Mouse (Mus musculus): ENCODE data around the gene Trpm7. TPM values are rescaled to one million over a fixed set of nuclear protein-coding genes. Genes with fewer than 3 reads are reported as not detected.

Trpm7 gene
- 50.0 TPM for polyA plus RNA-seq (2014; fragmentation: Illumina TruSeq; extraction: RNeasy Lipid Tissue Mini Kit (QIAGEN cat#74804); ENCODE audit: low read depth, low replicate concordance)

DNA sequence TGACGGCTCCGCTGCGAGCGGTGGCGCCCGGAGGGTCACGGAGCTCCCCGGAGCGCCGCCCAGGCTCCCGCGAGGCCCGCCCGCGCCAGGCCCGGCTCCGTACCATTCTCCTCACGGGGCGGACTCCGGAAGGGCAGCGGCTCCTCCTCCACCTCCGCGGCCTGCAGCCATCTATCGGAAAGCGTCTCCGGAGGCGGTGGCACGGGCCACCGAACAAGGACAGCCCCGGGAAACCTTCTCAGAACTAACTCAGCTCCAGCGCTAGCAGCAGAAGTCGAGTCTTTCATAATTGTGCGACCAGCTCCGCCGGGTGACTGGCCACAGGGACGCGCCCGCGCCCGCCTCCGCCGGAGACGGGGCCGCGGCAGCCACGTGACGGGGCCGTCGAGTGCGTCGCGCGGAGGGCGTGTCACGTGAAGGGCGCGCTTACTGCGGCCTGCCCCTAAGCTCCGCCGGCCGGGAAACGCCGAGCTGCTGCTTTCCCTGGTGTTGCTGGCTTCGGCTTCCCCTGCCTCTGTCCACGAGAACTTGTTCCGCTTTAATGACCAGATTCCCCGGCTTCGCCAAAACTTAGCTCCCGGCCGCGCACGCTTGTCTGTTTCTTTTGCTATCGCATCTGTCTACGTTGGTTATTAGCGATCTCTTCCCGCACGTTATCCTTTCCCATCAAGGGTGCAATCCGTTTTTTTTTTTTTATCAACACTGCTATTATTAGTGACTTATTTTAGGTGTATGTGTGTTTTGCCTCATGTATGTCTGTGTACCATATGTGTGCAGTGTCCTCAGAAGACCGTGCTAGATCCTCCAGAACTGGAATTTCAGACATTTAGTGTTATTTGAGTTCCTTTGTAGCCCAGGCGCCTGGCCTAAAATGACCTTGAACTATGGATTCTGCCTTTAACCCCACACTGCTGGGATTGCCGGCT lies at the start of gene Trpm7:
Trpm7 (minus strand) TSS at position 360 of the 926 bp plus-strand sequence.

DNA sequence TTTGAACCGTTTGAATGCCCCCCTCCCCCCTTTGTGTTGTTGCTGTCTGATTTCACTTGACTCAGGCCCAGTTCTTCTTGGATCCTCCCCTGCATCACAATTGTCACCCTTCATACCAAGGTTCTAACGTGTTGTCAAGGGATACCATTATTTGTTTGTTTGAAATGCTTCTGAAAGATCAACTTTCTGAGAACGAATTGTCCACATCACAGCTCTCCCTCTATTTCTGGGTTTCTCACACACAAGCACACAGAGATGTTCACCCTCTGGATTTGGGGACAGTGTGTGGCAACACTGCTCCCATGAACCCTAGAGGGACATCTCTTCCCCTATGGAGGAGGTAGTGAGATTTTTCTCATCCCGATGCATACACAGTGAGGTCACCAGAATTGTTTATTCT lies 92.7 kb downstream of the Trpm7 start, which contains the start of gene Usp50:
Usp50 (minus strand) TSS at position 101 of the 400 bp plus-strand sequence.

Other genes with a start within 250 kb of the Trpm7 start
- 38.1 TPM for gene Gabpb1, start 199.9 kb downstream of the Trpm7 start, polyA plus RNA-seq (2014; fragmentation: Illumina TruSeq; extraction: RNeasy Lipid Tissue Mini Kit (QIAGEN cat#74804); ENCODE audit: low read depth, low replicate concordance)
- 337 TPM for gene Usp8, start 168.9 kb downstream of the Trpm7 start, polyA plus RNA-seq (2014; fragmentation: Illumina TruSeq; extraction: RNeasy Lipid Tissue Mini Kit (QIAGEN cat#74804); ENCODE audit: low read depth, low replicate concordance)
- 146 TPM for gene Usp50, start 92.8 kb downstream of the Trpm7 start, polyA plus RNA-seq (2014; fragmentation: Illumina TruSeq; extraction: RNeasy Lipid Tissue Mini Kit (QIAGEN cat#74804); ENCODE audit: low read depth, low replicate concordance)
- 39.5 TPM for gene Sppl2a, start 57.0 kb upstream of the Trpm7 start, polyA plus RNA-seq (2014; fragmentation: Illumina TruSeq; extraction: RNeasy Lipid Tissue Mini Kit (QIAGEN cat#74804); ENCODE audit: low read depth, low replicate concordance)
- 16.2 TPM for gene Ap4e1, start 132.5 kb upstream of the Trpm7 start, polyA plus RNA-seq (2014; fragmentation: Illumina TruSeq; extraction: RNeasy Lipid Tissue Mini Kit (QIAGEN cat#74804); ENCODE audit: low read depth, low replicate concordance)
- gene Blvra, start 194.4 kb upstream of the Trpm7 start, polyA plus RNA-seq (2014; fragmentation: Illumina TruSeq; extraction: RNeasy Lipid Tissue Mini Kit (QIAGEN cat#74804); ENCODE audit: low read depth, low replicate concordance): 9.0 TPM

All from testis, adult 10 weeks (tissue).